Mouse (Mus musculus) layer of hippocampus, adult 6 months (tissue): Measurements from ENCODE around the gene Akp3. TPM values are rescaled to one million over a fixed set of nuclear protein-coding genes. Genes with fewer than 3 reads are reported as not detected.

Source experiments
- long read RNA-seq, 2 experiments: library from polyadenylated mRNA; unstranded; transcript quantifications; one replicate each; pipeline ENCODE4 v2.0.0; 2019 to 2020
- polyA plus RNA-seq: library from polyadenylated mRNA; unstranded; fragments of <200 nt; fragmentation: Nextera tagmentation; gene quantifications from 2 replicates; pipeline ENCODE4 v1.2.3, GENCODE M21; 2021

Akp3 gene
- not detected in 2 replicates for polyA plus RNA-seq
- long read RNA-seq, experiment 1 = 0 reads
- long read RNA-seq, experiment 2 = 0 reads

GRCm38 (mm10) chr1:87124673-87125072 is at the start of gene Akp3:
Gene Akp3 (plus strand): TSS chr1:87124973.

GRCm38 (mm10) chr1:87089828-87090227 is 34.9 kb upstream of the Akp3 start, which contains the start of gene Alppl2:
Gene Alppl2 (minus strand): TSS chr1:87089928.

DNA sequence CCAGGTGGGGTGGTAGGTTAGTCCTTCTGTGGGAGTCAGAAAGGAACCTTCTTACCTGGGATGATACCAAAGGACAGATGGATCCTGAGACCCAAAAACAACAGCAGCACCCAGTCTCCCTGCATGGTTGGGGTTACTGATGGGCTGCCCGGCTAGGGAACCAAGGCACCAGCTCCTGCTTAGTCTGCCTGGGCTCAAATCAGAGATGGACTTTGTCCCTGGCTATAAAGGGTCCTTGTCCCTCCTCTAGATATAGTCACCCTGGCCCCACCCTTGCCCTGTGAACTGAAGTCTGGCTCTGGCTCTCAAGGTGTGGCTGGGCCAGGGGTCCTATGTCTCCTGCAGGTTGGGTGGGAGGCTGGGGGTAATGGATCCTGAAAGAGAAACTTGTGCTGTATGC is 23.4 kb upstream of the Akp3 start, which contains the start of gene Alpi:
Gene Alpi (minus strand): TSS at position 196 of the 400 bp plus-strand sequence.

GRCm38 (mm10) chr1:87156199-87156587 is 31.4 kb downstream of the Akp3 start, which contains the start of gene Ecel1:
Gene Ecel1 (minus strand): TSS chr1:87156521.

Other genes starting within 250 kb of the Akp3 start
- gene Alppl2, start 35.0 kb upstream of the Akp3 start, polyA plus RNA-seq = not detected in 2 replicates
- gene Alpi, start 23.4 kb upstream of the Akp3 start, polyA plus RNA-seq = not detected in 2 replicates
- 7.9 and 10.0 TPM in 2 replicates for gene Ecel1, start 31.5 kb downstream of the Akp3 start, polyA plus RNA-seq
- gene Prss56, start 58.3 kb downstream of the Akp3 start, polyA plus RNA-seq = 0.08 TPM in 1 of 2 replicates, not detected in the other
- gene Chrnd, start 65.6 kb downstream of the Akp3 start, polyA plus RNA-seq = not detected in 2 replicates
- not detected in 2 replicates for gene Chrng, start 79.7 kb downstream of the Akp3 start, polyA plus RNA-seq
- gene Eif4e2, start 88.9 kb downstream of the Akp3 start, polyA plus RNA-seq = 32.6 and 33.8 TPM in 2 replicates
- gene Efhd1, start 139.4 kb downstream of the Akp3 start, polyA plus RNA-seq = 22.4 and 24.2 TPM in 2 replicates
- 18.2 and 42.6 TPM in 2 replicates for gene Gigyf2, start 202.0 kb downstream of the Akp3 start, polyA plus RNA-seq